Mouse (Mus musculus) MEL (cell line): Measurements from ENCODE around the gene Ano8. TPM values are rescaled to one million over a fixed set of nuclear protein-coding genes. Genes with fewer than 3 reads are reported as not detected.

ENCODE experiments used
- DNase-seq: peaks from one replicate; pipeline ENCODE4 v3.0.0; 2011; ENCODE audit warnings: low read depth, low spot score
- H3K27ac ChIP-seq: 2 replicates; pipeline ENCODE4 v1.5.1; 2012; ENCODE audit warnings: low read depth, mild to moderate bottlenecking, control low read depth, low read length, moderate library complexity; ENCODE audit not compliant: control insufficient read depth
- H3K27me3 ChIP-seq, 2 experiments: fragments of 150-350 bp in 1 of 2; sonication (generic) in 1 of 2; 2 replicates each; pipeline ENCODE4 v1.6.1; 2012; ENCODE audit warnings: low read length in 2 of 2, mild to moderate bottlenecking in 2 of 2, improper control_type of control experiment in 1 of 2, moderate library complexity in 1 of 2; ENCODE audit not compliant: insufficient read depth in 2 of 2, control insufficient read depth in 1 of 2
- H3K36me3 ChIP-seq, 2 experiments: 2 replicates each; pipeline ENCODE4 v1.6.1; 2012 to 2014; ENCODE audit warnings: low read length in 2 of 2, improper control_type of control experiment in 1 of 2, inconsistent platforms in 1 of 2, mild to moderate bottlenecking in 1 of 2; ENCODE audit not compliant: insufficient read depth in 2 of 2, control insufficient read depth in 1 of 2
- H3K4me1 ChIP-seq, 2 experiments: fragments of 150-350 bp in 1 of 2; sonication (generic) in 1 of 2; 2 replicates each; pipeline ENCODE4 v1.6.1; 2012; ENCODE audit warnings: low read length in 2 of 2, improper control_type of control experiment in 1 of 2, mild to moderate bottlenecking in 1 of 2; ENCODE audit not compliant: insufficient read depth in 2 of 2, control insufficient read depth in 1 of 2
- H3K4me3 ChIP-seq, 2 experiments: fragments of 150-350 bp in 1 of 2; sonication (generic) in 1 of 2; 2 replicates each; pipeline ENCODE4 v1.5.1; 2012; ENCODE audit warnings: low read depth in 2 of 2, low read length in 2 of 2, mild to moderate bottlenecking in 2 of 2, moderate library complexity in 2 of 2, control low read depth in 1 of 2, improper control_type of control experiment in 1 of 2; ENCODE audit not compliant: control insufficient read depth in 1 of 2, insufficient read depth in 1 of 2
- H3K79me2 ChIP-seq: 2 replicates; pipeline ENCODE4 v1.6.1; 2012; ENCODE audit warnings: mild to moderate bottlenecking, low read length, moderate library complexity; ENCODE audit not compliant: control insufficient read depth, poor library complexity, insufficient read depth
- H3K9ac ChIP-seq: 2 replicates; pipeline ENCODE4 v1.6.1; 2012; ENCODE audit warnings: low read depth, mild to moderate bottlenecking, control low read depth, low read length, moderate library complexity; ENCODE audit not compliant: control insufficient read depth, poor library complexity, severe bottlenecking
- H3K9me3 ChIP-seq: fragments of 150-350 bp; sonication (generic); replicated peaks from 2 replicates; pipeline ENCODE4 v1.6.1; 2012; ENCODE audit warnings: mild to moderate bottlenecking, low read length, improper control_type of control experiment, moderate library complexity; ENCODE audit not compliant: insufficient read depth
- CHD2 ChIP-seq: IDR thresholded peaks from 2 replicates; pipeline ENCODE4 v1.6.1; 2011; ENCODE audit warnings: low read length, improper control_type of control experiment
- CTCF ChIP-seq, 3 experiments: IDR thresholded peaks in 2 of 3; conservative IDR thresholded peaks in 1 of 3; 2 replicates each; pipeline ENCODE4 v1.5.1; 2011 to 2012; ENCODE audit warnings: low read length in 3 of 3, low read depth in 2 of 3, mild to moderate bottlenecking in 2 of 3, improper control_type of control experiment in 1 of 3, inconsistent platforms in 1 of 3, mixed read lengths in 1 of 3, moderate library complexity in 1 of 3; ENCODE audit not compliant: control insufficient read depth in 1 of 3, insufficient read depth in 1 of 3, poor library complexity in 1 of 3, severe bottlenecking in 1 of 3
- ELF1 ChIP-seq: IDR thresholded peaks from 2 replicates; pipeline ENCODE4 v1.6.1; 2014; ENCODE audit warnings: low read depth, mild to moderate bottlenecking, inconsistent platforms, low read length, improper control_type of control experiment, moderate library complexity
- ETS1 ChIP-seq: IDR thresholded peaks from 2 replicates; pipeline ENCODE4 v1.6.1; 2012; ENCODE audit warnings: low read depth, mild to moderate bottlenecking, inconsistent platforms, low read length, improper control_type of control experiment, moderate library complexity
- GABPA ChIP-seq: IDR thresholded peaks from 2 replicates; pipeline ENCODE4 v1.6.1; 2012; ENCODE audit warnings: low read depth, mild to moderate bottlenecking, inconsistent platforms, low read length, improper control_type of control experiment, moderate library complexity
- HCFC1 ChIP-seq: IDR thresholded peaks from 2 replicates; pipeline ENCODE4 v1.6.1; 2012; ENCODE audit warnings: low read depth, mild to moderate bottlenecking, inconsistent platforms, low read length, improper control_type of control experiment, moderate library complexity
- JUND ChIP-seq: IDR thresholded peaks from 2 replicates; pipeline ENCODE4 v1.6.1; 2011; ENCODE audit warnings: low read depth, mild to moderate bottlenecking, improper control_type of control experiment, low read length
- KAT2A ChIP-seq: conservative IDR thresholded peaks from 2 replicates; pipeline ENCODE4 v1.6.1; 2012; ENCODE audit warnings: low read depth, low read length, improper control_type of control experiment, inconsistent platforms
- MAFK ChIP-seq: IDR thresholded peaks from 2 replicates; pipeline ENCODE4 v1.6.1; 2011; ENCODE audit warnings: low read depth, mild to moderate bottlenecking, low read length, improper control_type of control experiment, borderline replicate concordance
- MAX ChIP-seq: IDR thresholded peaks from 2 replicates; pipeline ENCODE4 v1.6.1; 2011; ENCODE audit warnings: low read length, improper control_type of control experiment
- MXI1 ChIP-seq: IDR thresholded peaks from 2 replicates; pipeline ENCODE4 v1.6.1; 2011; ENCODE audit warnings: mild to moderate bottlenecking, low read depth, low read length, improper control_type of control experiment
- MYB ChIP-seq: IDR thresholded peaks from 2 replicates; pipeline ENCODE4 v1.6.1; 2011; ENCODE audit warnings: mild to moderate bottlenecking, low read depth, low read length, improper control_type of control experiment
- NELFE ChIP-seq: IDR thresholded peaks from 2 replicates; pipeline ENCODE4 v1.6.1; 2011; ENCODE audit warnings: low read depth, low read length, improper control_type of control experiment
- POLR2AphosphoS2 ChIP-seq: IDR thresholded peaks from 2 replicates; pipeline ENCODE4 v1.6.1; 2011; ENCODE audit warnings: low read length, improper control_type of control experiment
- POLR2AphosphoS5 ChIP-seq: IDR thresholded peaks from 2 replicates; pipeline ENCODE4 v1.6.1; 2012; ENCODE audit warnings: low read depth, borderline replicate concordance, mild to moderate bottlenecking, inconsistent platforms, low read length, moderate library complexity, mixed read lengths
- RAD21 ChIP-seq: IDR thresholded peaks from 2 replicates; pipeline ENCODE4 v1.6.1; 2011; ENCODE audit warnings: mild to moderate bottlenecking, low read depth, low read length, improper control_type of control experiment
- RCOR1 ChIP-seq: IDR thresholded peaks from 2 replicates; pipeline ENCODE4 v1.6.1; 2012; ENCODE audit warnings: low read depth, mild to moderate bottlenecking, inconsistent platforms, low read length, improper control_type of control experiment
- SIN3A ChIP-seq: IDR thresholded peaks from 2 replicates; pipeline ENCODE4 v1.6.1; 2012; ENCODE audit warnings: low read length, improper control_type of control experiment, inconsistent platforms
- TBP ChIP-seq: IDR thresholded peaks from 2 replicates; pipeline ENCODE4 v1.8.0; 2011; ENCODE audit warnings: low read depth, low read length, improper control_type of control experiment
- TCF12 ChIP-seq: IDR thresholded peaks from 2 replicates; pipeline ENCODE4 v1.6.1; 2014; ENCODE audit warnings: low read depth, mild to moderate bottlenecking, inconsistent platforms, low read length, improper control_type of control experiment, moderate library complexity
- USF2 ChIP-seq, 2 experiments: IDR thresholded peaks; 2 replicates each; pipeline ENCODE4 v1.6.1; 2011 to 2012; ENCODE audit warnings: improper control_type of control experiment in 2 of 2, low read length in 2 of 2, borderline replicate concordance in 1 of 2, inconsistent platforms in 1 of 2, low read depth in 1 of 2, mild to moderate bottlenecking in 1 of 2; ENCODE audit not compliant: insufficient read depth in 1 of 2
- ZKSCAN1 ChIP-seq: IDR thresholded peaks from 2 replicates; pipeline ENCODE4 v1.6.1; 2012; ENCODE audit warnings: low read depth, mild to moderate bottlenecking, inconsistent platforms, low read length, improper control_type of control experiment, moderate library complexity
- ZMIZ1 ChIP-seq: IDR thresholded peaks from 2 replicates; pipeline ENCODE4 v1.6.1; 2012; ENCODE audit warnings: low read depth, mild to moderate bottlenecking, inconsistent platforms, low read length, improper control_type of control experiment, moderate library complexity
- ZNF384 ChIP-seq: IDR thresholded peaks from 2 replicates; pipeline ENCODE4 v1.6.1; 2012; ENCODE audit warnings: low read depth, mild to moderate bottlenecking, inconsistent platforms, low read length, improper control_type of control experiment
- polyA plus RNA-seq, 2 experiments: library from polyadenylated mRNA; stranded (reverse) in 1 of 2; unstranded in 1 of 2; fragments of >175 nt in 1 of 2; fragments of >200 nt in 1 of 2; gene quantifications; 2 replicates each; pipeline versions ENCODE4 v1.2.1 to v1.2.4; 2012; ENCODE audit warnings: low replicate concordance in 2 of 2, low read depth in 1 of 2; ENCODE audit not compliant: insufficient read length in 2 of 2, insufficient read depth in 1 of 2, missing spikeins in 1 of 2
- total RNA-seq: library from RNA; depleted of rRNA; stranded (reverse); fragments of 300-350 nt; gene quantifications from 2 replicates; pipeline ENCODE4 v1.2.3, GENCODE M21; 2012

Gene Ano8
- total and polyA plus RNA-seq, 3 experiments: 3.9 to 4.8 TPM; not detected in 1

- H3K4me1 ChIP-seq: peaks cover 0 to 6% of the 10 kb centered on the region in 2 experiments; a peak in 2 of 4 replicates
- peak overlapping the region; percentile 31 for H3K9ac ChIP-seq
- peaks cover 15% of the 10 kb centered on the region for H3K79me2 ChIP-seq
- peak; percentile 15 for TF ChIP-seq SIN3A
- no peak for TF ChIP-seq ZKSCAN1
- TF ChIP-seq MXI1: no peak
- no peaks in the 10 kb centered on the region for H3K9me3 ChIP-seq
- H3K27ac ChIP-seq: peak overlapping the region; percentile 12; the same call in 1 of the 2 replicates
- no peak for DNase-seq
- peak overlapping the region; percentile 27 to 34; a peak in 3 of 4 replicates for H3K4me3 ChIP-seq
- no peaks in the 10 kb centered on the region for H3K36me3 ChIP-seq
- no peaks in the 10 kb centered on the region for H3K27me3 ChIP-seq
Measured at GRCm38 (mm10) chr8:71486136-71486529, 370 bp upstream of the Ano8 start.

- H3K79me2 ChIP-seq: peaks cover 13% of the 10 kb centered on the region
Measured at GRCm38 (mm10) chr8:71484736-71485135, 1.0 kb downstream of the Ano8 start.

GRCm38 (mm10) chr8:71483932-71484331 is 1.8 kb downstream of the Ano8 start:
- Histone ChIP-seq H3K27me3 (no peaks in the 10 kb centered on the region), H3K79me2 (peaks cover 7% of the 10 kb centered on the region), H3K4me3 (no peak overlapping the region), H3K9ac (no peak overlapping the region), H3K27ac (no peak overlapping the region), H3K4me1 (peaks cover 0 to 6% of the 10 kb centered on the region in 2 experiments; a peak in 2 of 4 replicates), H3K36me3 (no peaks in the 10 kb centered on the region), H3K9me3 (no peaks in the 10 kb centered on the region)
- peak; percentile 87 for DNase-seq
- no peak for TF ChIP-seq POLR2AphosphoS2
- no peak for TF ChIP-seq POLR2AphosphoS5
- no peak for TF ChIP-seq ZMIZ1
- TF ChIP-seq GABPA: no peak
- TF ChIP-seq MAFK: no peak
- peak; percentile 49; the same call in 1 of the 2 replicates for TF ChIP-seq MAX
- TF ChIP-seq SIN3A: peak; percentile 95
- TF ChIP-seq ZKSCAN1: no peak
- TF ChIP-seq KAT2A: no peak
- TF ChIP-seq JUND: no peak
- TF ChIP-seq TCF12: no peak
- no peak for TF ChIP-seq ETS1
- no peak for TF ChIP-seq RAD21
- TF ChIP-seq CHD2: no peak
- no peak for TF ChIP-seq ELF1
- TF ChIP-seq MXI1: peak; percentile 90
- peak; percentile 41; the same call in 1 of the 2 replicates for TF ChIP-seq HCFC1
- TF ChIP-seq TBP: no peak
- TF ChIP-seq NELFE: no peak
- no peak for TF ChIP-seq MYB

More at GRCm38 (mm10) chr8:71484736-71485135, 1.0 kb downstream of the Ano8 start:
- no peak for DNase-seq
- Histone ChIP-seq H3K36me3 (no peaks in the 10 kb centered on the region), H3K4me1 (peaks cover 0 to 6% of the 10 kb centered on the region in 2 experiments; a peak in 2 of 4 replicates), H3K27ac (no peak overlapping the region), H3K4me3 (no peak overlapping the region), H3K27me3 (no peaks in the 10 kb centered on the region), H3K9ac (no peak overlapping the region), H3K9me3 (no peaks in the 10 kb centered on the region)
- TF ChIP-seq CTCF (IDR thresholded peaks at IDR 0.05 in 2 of 3, conservative IDR thresholded peaks at IDR 0.05 in 1 of 3; ENCODE audit: control insufficient read depth in 1 of 3, insufficient read depth in 1 of 3, low read depth in 2 of 3, low read length in 3 of 3, poor library complexity in 1 of 3, severe bottlenecking in 1 of 3) (no peak), RCOR1 (no peak), ZNF384 (no peak), USF2 (IDR thresholded peaks at IDR 0.05; ENCODE audit: borderline replicate concordance in 1 of 2, insufficient read depth in 1 of 2, low read depth in 1 of 2, low read length in 2 of 2) (no peak)
